Mouse (Mus musculus) erythroblast, embryonic 14.5 days (primary cell): Measurements from ENCODE around the gene Npcd.

ENCODE experiments used
- GATA1 ChIP-seq: IDR thresholded peaks from 2 replicates; pipeline ENCODE4 v1.6.1; 2012; ENCODE audit warnings: low read length, inconsistent platforms, mixed read lengths
- TAL1 ChIP-seq: IDR thresholded peaks from 3 replicates; pipeline ENCODE4 v1.6.1; 2012; ENCODE audit warnings: low read length, inconsistent platforms, mixed read lengths

GRCm38 (mm10) chr15:79827778-79828210 is 6.2 kb downstream of the Npcd start:
- TF ChIP-seq GATA1, result no peak
- no peak for TF ChIP-seq TAL1
